Mouse (Mus musculus) hindbrain, embryonic 12.5 days (tissue): Measurements from ENCODE around the gene Tmem140. TPM values are rescaled to one million over a fixed set of nuclear protein-coding genes. Genes with fewer than 3 reads are reported as not detected.

Experiments used
- ATAC-seq: fragments of 200-750 bp; cut with Nextera tagmentation; 2 replicates; pipeline ENCODE4 v1.8.0; 2017; ENCODE audit warnings: moderate TSS enrichment; ENCODE audit not compliant: low FRiP score
- H3K27ac ChIP-seq: fragments of 300-500 bp; sonication (generic); 2 replicates; pipeline ENCODE4 v1.5.1; 2016; ENCODE audit warnings: mild to moderate bottlenecking
- H3K27me3 ChIP-seq: fragments of 300-500 bp; sonication (generic); 2 replicates; pipeline ENCODE4 v1.6.1; 2016; ENCODE audit warnings: mild to moderate bottlenecking
- H3K36me3 ChIP-seq: fragments of 300-500 bp; sonication (generic); 2 replicates; pipeline ENCODE4 v1.6.1; 2016; ENCODE audit warnings: mild to moderate bottlenecking
- H3K4me1 ChIP-seq: fragments of 300-500 bp; sonication (generic); 2 replicates; pipeline ENCODE4 v1.6.1; 2016
- H3K4me2 ChIP-seq: fragments of 300-500 bp; sonication (generic); replicated peaks from 2 replicates; pipeline ENCODE4 v1.6.1; 2016; ENCODE audit warnings: mild to moderate bottlenecking
- H3K4me3 ChIP-seq: fragments of 300-500 bp; sonication (generic); 2 replicates; pipeline ENCODE4 v1.5.1; 2016; ENCODE audit warnings: mild to moderate bottlenecking
- H3K9ac ChIP-seq: fragments of 300-500 bp; sonication (generic); 2 replicates; pipeline ENCODE4 v1.6.1; 2016; ENCODE audit warnings: mild to moderate bottlenecking, moderate library complexity
- H3K9me3 ChIP-seq: fragments of 300-500 bp; sonication (generic); replicated peaks from 2 replicates; pipeline ENCODE4 v1.6.1; 2016; ENCODE audit warnings: mild to moderate bottlenecking
- WGBS: fragments of 180-500 bp; shearing (Covaris S2); methylation state at CpG from one replicate; pipeline ENCODE4 v1.1.7; 2016; 5-methylcytosine and 5-hydroxymethylcytosine counted together
- polyA plus RNA-seq: library from polyadenylated mRNA; unstranded; fragments of >200 nt; fragmentation: Nextera tagmentation; extraction: Ambion mirVana; gene quantifications from 2 replicates; pipeline ENCODE4 v1.2.1, GENCODE M21; 2016

Gene Tmem140
- polyA plus RNA-seq, result 1.5 and 1.8 TPM in 2 replicates

DNA sequence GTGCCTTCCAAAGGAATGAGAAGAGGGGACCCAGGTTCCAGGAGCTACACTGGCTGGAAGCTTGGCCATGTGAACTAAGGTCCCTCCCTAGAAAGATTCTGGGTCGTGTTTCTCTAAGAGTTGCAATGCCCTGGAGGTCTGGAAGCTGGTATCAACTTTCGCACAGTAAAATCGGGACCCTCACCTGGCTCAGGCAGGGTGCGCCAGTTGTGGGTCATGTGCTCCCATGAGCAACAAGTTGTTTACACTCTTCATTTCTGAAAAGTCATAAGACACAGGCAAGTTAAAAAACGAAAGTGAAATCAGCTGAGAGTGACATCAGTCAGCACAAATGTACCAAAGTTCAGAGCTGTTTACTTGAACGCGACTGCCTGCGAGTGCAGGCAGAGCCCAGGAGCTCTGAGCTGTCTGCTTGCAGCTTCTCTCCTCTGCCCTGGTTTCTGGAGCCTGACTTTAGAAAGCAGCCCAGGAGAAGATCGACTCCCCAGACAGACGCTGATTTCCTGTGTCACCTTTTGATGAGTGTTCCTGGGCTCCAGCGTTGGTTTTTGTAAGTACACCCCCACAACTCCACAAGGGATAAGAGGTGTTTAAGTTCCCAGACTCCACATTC, at the start of gene Tmem140:
Tmem140 (plus strand) TSS at position 356 of the 613 bp plus-strand sequence.
- no peak within 1 kb of the TSS for H3K4me3 ChIP-seq
- ATAC-seq, result no peak
- H3K9ac ChIP-seq, result no peak within 1 kb of the TSS
- 50% methylated on average over 11 of the region's 11 CpGs for WGBS
- no peaks in the 10 kb centered on the region for H3K9me3 ChIP-seq
- H3K27me3 ChIP-seq, result no peaks in the 10 kb centered on the region
- no peaks in the 10 kb centered on the region for H3K36me3 ChIP-seq
- no peak within 1 kb of the TSS for H3K27ac ChIP-seq
- peaks cover 3% of the 10 kb centered on the region; the same call in 1 of the 2 replicates for H3K4me1 ChIP-seq
- H3K4me2 ChIP-seq, result 0 out of 2 replicates have a peak within 1 kb of the TSS, but pooled peaks have one; percentile 13

GRCm38 (mm10) chr6:34824406-34824805, 38.5 kb upstream of the Tmem140 start:
- Histone ChIP-seq H3K4me2 (no peak overlapping the region), H3K36me3 (no peaks in the 10 kb centered on the region), H3K9ac (no peak overlapping the region), H3K27ac (no peak overlapping the region), H3K9me3 (no peaks in the 10 kb centered on the region), H3K4me1 (no peaks in the 10 kb centered on the region), H3K4me3 (no peak overlapping the region), H3K27me3 (no peaks in the 10 kb centered on the region)
- no peak for ATAC-seq

GRCm38 (mm10) chr6:34832352-34832751, 30.6 kb upstream of the Tmem140 start:
- ATAC-seq, result no peak
- Histone ChIP-seq H3K27me3 (no peaks in the 10 kb centered on the region), H3K9me3 (no peaks in the 10 kb centered on the region), H3K4me1 (no peaks in the 10 kb centered on the region), H3K9ac (no peak overlapping the region), H3K36me3 (no peaks in the 10 kb centered on the region), H3K27ac (no peak overlapping the region), H3K4me2 (no peak overlapping the region), H3K4me3 (no peak overlapping the region)
- WGBS, result 93% methylated on average over 5 of the region's 5 CpGs

DNA sequence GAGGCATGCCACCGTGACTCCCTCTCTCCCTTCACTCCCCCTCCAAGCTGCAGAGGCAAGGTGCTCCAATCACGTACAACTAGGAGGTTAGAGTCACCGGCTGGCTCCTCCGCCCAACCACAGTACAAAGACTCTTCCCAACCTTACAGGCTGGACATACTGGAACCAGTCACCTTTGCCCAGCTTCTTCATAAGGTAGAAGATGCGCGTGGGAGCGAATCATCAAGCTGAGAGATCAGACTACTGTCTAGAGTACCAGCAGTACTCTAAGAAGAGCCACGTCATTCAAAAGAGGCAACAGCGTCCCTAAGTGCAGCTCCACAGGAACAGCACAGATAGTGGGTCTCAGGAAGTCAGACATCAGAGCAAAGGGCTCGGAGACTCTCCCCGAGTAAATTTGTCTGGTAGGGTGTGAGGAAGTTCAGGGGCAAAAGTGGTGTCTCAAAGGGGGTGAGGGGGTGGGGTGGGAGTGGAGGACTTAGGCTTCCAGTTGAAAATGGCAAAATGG, 1.3 kb upstream of the Tmem140 start:
- ATAC-seq, result no peak
- Histone ChIP-seq H3K27ac (no peak overlapping the region), H3K9me3 (no peaks in the 10 kb centered on the region), H3K4me2 (no peak overlapping the region), H3K4me3 (no peak overlapping the region), H3K36me3 (no peaks in the 10 kb centered on the region), H3K4me1 (no peaks in the 10 kb centered on the region), H3K27me3 (no peaks in the 10 kb centered on the region), H3K9ac (no peak overlapping the region)
- WGBS, result 94% methylated on average over 11 of the region's 11 CpGs

- no peak overlapping the region for H3K27ac ChIP-seq
- no peak overlapping the region for H3K9ac ChIP-seq
- H3K4me2 ChIP-seq, result no peak overlapping the region
- H3K36me3 ChIP-seq, result no peaks in the 10 kb centered on the region
- 92% methylated on average over 6 of the region's 6 CpGs for WGBS
- ATAC-seq, result no peak
- H3K4me3 ChIP-seq, result no peak overlapping the region
- peaks cover 3% of the 10 kb centered on the region; the same call in 1 of the 2 replicates for H3K4me1 ChIP-seq
- H3K9me3 ChIP-seq, result no peaks in the 10 kb centered on the region
- H3K27me3 ChIP-seq, result no peaks in the 10 kb centered on the region
These were observed 565 bp upstream of the Tmem140 start for GRCm38 (mm10) chr6:34862381-34862780.

- WGBS, result 77% methylated on average over 9 of the region's 9 CpGs
- peaks cover 3% of the 10 kb centered on the region; the same call in 1 of the 2 replicates for H3K4me1 ChIP-seq
- H3K36me3 ChIP-seq, result no peaks in the 10 kb centered on the region
- no peak for ATAC-seq
- H3K9me3 ChIP-seq, result no peaks in the 10 kb centered on the region
- H3K9ac ChIP-seq, result no peak overlapping the region
- no peaks in the 10 kb centered on the region for H3K27me3 ChIP-seq
- no peak overlapping the region for H3K4me3 ChIP-seq
- H3K27ac ChIP-seq, result no peak overlapping the region
- H3K4me2 ChIP-seq, result no peak overlapping the region
These were observed 1.0 kb downstream of the Tmem140 start for GRCm38 (mm10) chr6:34863786-34864514.

DNA sequence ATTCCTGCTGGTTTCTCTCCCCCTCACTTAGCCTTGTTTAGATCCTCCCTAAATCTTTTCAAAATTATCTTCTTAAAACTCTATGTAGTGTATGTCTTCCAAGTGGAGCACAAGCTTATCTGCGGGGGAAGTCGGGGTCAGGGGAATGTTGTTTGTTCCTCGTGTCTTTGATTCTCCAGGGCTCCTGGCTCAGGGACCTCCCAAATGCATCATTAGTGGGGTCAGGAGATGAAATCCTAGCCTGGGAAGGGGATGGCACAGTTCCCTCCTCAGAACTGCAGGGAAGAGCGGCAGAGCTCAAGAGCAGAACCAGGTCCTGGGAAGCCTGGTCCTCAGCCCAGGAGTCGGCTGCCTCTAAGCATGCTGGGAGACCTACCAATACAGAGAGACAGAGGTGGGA, 2.3 kb downstream of the Tmem140 start:
- no peaks in the 10 kb centered on the region for H3K27me3 ChIP-seq
- no peak overlapping the region for H3K27ac ChIP-seq
- no peak overlapping the region for H3K9ac ChIP-seq
- H3K9me3 ChIP-seq, result no peaks in the 10 kb centered on the region
- no peak overlapping the region for H3K4me2 ChIP-seq
- H3K36me3 ChIP-seq, result no peaks in the 10 kb centered on the region
- no peak overlapping the region for H3K4me3 ChIP-seq
- H3K4me1 ChIP-seq, result peaks cover 3% of the 10 kb centered on the region; the same call in 1 of the 2 replicates
- no peak for ATAC-seq
- WGBS, result 73% methylated on average over 5 of the region's 5 CpGs

GRCm38 (mm10) chr6:34865711-34866593, 3.0 kb downstream of the Tmem140 start:
- Histone ChIP-seq H3K27me3 (no peaks in the 10 kb centered on the region), H3K36me3 (no peaks in the 10 kb centered on the region), H3K9ac (no peak overlapping the region), H3K4me1 (peaks cover 3% of the 10 kb centered on the region; the same call in 1 of the 2 replicates), H3K4me2 (no peak overlapping the region), H3K4me3 (no peak overlapping the region), H3K27ac (no peak overlapping the region), H3K9me3 (no peaks in the 10 kb centered on the region)
- ATAC-seq, result no peak
- WGBS, result 65% methylated on average over 7 of the region's 7 CpGs

DNA sequence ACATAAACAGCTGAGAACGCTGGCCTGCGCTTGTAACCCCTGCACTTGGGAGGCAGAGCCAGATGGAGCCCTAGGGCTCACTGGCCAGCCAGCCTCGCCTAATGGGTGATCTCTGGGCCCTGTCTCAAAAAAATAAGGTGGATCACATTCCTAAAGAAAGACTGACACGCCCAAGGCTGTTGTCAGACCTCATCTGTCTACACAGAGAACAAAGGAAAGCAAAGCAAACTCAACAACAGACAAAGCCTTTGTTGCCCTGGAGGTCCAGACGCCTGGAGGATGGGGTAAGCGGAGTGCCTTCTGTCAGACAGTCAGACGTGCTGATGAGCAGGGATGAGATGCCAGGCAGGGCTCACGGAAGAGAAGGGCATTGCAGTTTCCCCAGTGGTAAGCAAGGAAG, 3.8 kb downstream of the Tmem140 start:
- H3K27ac ChIP-seq, result no peak overlapping the region
- no peak for ATAC-seq
- H3K4me2 ChIP-seq, result no peak overlapping the region
- no peaks in the 10 kb centered on the region for H3K36me3 ChIP-seq
- H3K9ac ChIP-seq, result 0 out of 2 replicates have a peak overlapping the region, but pooled peaks have one; percentile 8
- no peaks in the 10 kb centered on the region for H3K9me3 ChIP-seq
- 29% methylated on average over 8 of the region's 8 CpGs for WGBS
- no peak overlapping the region for H3K4me3 ChIP-seq
- no peaks in the 10 kb centered on the region for H3K27me3 ChIP-seq
- H3K4me1 ChIP-seq, result peaks cover 3% of the 10 kb centered on the region; the same call in 1 of the 2 replicates

DNA sequence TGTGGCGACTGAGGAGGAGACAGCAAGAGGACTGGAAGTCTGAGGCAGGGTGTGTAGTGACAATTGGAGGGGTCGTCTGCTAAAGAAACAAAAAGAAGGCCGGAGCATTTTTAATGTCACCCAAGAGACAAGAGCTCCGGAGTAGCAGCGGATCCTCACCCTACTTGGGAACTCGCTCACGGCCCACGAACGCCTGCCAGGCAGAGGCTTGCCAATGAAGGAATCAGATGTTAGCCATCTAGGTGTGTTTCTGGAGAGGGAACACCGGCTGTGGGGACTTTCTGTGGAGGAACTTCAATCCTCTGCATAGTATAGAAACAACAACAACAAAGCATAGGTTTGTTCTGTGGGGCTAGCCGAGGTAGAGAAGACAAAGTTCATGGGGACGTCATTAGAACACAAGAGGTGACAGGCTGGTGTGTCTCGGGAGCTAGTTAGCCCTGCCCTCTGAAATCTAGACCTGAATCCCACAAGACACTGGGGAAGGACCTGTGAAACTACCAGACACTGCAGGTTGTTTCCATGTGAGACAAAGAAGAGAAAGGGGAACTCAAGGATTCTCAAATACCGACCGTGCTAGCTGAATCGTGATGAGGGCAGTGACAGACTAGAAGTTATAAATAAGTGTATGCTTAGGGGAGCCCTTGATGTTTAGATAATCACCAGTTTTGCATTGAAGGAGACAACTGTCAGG, 4.5 kb downstream of the Tmem140 start:
- no peaks in the 10 kb centered on the region for H3K27me3 ChIP-seq
- H3K4me3 ChIP-seq, result no peak overlapping the region
- H3K9me3 ChIP-seq, result no peaks in the 10 kb centered on the region
- WGBS, result 65% methylated on average over 16 of the region's 16 CpGs
- H3K4me1 ChIP-seq, result peaks cover 3% of the 10 kb centered on the region; the same call in 1 of the 2 replicates
- H3K36me3 ChIP-seq, result no peaks in the 10 kb centered on the region
- no peak overlapping the region for H3K9ac ChIP-seq
- ATAC-seq, result no peak
- no peak overlapping the region for H3K27ac ChIP-seq
- no peak overlapping the region for H3K4me2 ChIP-seq

DNA sequence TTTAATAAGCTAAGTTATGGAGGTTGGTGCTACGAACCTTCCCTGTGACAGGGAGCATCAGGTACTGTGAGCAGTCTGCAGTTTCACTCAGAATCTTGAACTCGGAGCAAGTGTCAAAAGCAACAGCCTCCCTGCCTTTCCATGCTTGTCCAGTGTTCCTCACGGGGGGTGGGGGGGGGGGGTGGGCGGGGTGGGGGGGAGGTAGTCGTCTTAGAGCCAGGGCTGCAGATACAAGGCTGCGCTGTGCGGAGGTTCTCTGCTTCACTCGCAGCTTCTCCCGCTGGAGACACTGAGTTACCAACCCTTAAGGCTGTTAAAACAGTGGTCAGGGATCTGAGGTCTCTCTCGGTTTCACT, 5.0 kb downstream of the Tmem140 start:
- H3K9ac ChIP-seq, result no peak overlapping the region
- H3K36me3 ChIP-seq, result no peaks in the 10 kb centered on the region
- H3K4me3 ChIP-seq, result no peak overlapping the region
- peaks cover 3% of the 10 kb centered on the region; the same call in 1 of the 2 replicates for H3K4me1 ChIP-seq
- H3K9me3 ChIP-seq, result no peaks in the 10 kb centered on the region
- H3K27me3 ChIP-seq, result no peaks in the 10 kb centered on the region
- WGBS, result 79% methylated on average over 10 of the region's 10 CpGs
- H3K27ac ChIP-seq, result no peak overlapping the region
- no peak overlapping the region for H3K4me2 ChIP-seq
- ATAC-seq, result no peak
